Mouse (Mus musculus): ENCODE measurements around the gene Flg.

Flg gene

GRCm38 (mm10) chr3:93273223-93273622 is at the start of gene Flg:
Gene Flg, plus strand, starts transcription at chr3:93273523.
- no peak for DNase-seq (ENCODE audit: low spot score in 2 of 2)

DNA sequence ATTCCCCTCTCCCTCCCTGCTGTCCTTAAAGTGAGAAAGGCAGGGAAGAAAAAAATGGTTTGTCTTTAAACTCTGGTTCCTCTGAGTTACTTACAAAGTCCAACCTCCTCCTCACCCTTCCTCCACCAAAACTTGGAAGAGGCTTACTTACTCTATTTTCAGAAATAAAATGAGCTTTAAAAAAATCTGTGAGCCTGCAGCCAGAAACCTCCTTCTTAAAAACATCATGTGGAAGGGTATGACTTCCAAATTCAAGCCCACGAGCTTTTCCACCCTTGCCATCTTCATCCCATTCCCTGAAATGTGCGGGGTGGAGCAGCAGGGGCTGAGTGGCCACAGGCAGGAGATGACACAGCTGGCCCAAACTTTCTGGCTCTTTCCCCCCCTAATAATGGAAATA is 24.2 kb downstream of the Flg start:
- no peak for DNase-seq (ENCODE audit: low spot score in 2 of 2)

DNA sequence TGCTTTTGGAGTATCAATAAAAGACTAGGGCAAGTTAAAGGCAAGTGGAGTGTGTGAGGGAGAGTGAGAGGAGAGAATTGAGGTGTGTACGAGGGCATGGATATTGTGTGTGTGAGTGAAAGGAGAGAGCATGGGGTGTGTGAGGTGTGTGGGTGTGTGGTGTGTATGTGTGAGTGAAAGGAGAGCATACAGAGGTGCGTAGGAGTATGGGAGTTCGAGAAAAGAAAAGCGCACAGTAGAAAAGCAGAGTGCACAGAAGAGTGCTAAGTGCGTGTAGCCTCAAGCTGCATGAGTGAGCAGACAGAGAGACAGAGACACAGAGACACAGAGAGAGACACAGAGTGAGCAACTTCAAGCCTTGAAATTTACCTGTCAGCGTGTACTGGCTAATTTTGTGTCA is 26.5 kb downstream of the Flg start:
- no peak for DNase-seq (ENCODE audit: low spot score in 2 of 2)

DNA sequence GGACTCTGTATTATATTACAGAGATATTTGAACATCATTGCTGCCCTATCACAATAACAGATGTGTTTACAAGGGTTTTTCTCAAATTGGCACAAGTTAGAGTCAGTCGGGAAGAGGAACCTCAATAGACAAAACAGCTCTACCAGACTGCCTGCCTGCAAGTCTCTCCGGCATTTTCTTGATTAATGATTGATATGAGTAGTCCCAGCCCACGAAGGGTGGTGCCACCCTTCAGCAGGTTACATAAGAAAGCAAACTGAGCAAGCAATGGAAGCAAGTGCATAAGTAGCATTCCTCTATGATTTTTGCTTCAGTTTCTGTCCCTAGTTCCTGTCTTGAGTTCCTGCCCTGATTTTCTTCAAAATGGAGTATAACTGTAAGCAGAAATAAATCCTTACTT is 28.6 kb downstream of the Flg start:
- no peak for DNase-seq (ENCODE audit: low spot score in 2 of 2)

GRCm38 (mm10) chr3:93306142-93306541 is 32.8 kb downstream of the Flg start:
- DNase-seq (ENCODE audit: low spot score in 2 of 2), result no peak

- DNase-seq (ENCODE audit: low spot score in 2 of 2), result no peak
Observed at GRCm38 (mm10) chr3:93311371-93311770, 38.0 kb downstream of the Flg start.

DNA sequence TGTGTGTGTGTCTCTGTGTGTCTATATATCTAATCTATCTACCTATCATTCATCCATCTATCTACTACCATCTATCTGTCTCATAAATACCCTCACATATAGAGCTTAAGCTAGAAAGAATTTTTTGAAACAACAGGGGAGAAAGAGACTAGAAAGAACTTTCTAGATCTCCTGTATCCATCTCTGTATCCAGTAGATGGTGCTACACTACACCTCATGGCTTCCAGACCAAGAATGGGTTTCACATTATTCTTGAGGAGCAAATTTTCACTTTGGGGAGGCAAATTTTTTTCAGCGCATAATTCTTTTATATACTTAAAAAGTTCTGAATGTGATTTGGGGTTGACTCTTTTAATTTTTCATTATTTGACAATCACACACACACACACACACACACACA is 41.1 kb downstream of the Flg start:
- no peak for DNase-seq (ENCODE audit: low spot score in 2 of 2)

DNA sequence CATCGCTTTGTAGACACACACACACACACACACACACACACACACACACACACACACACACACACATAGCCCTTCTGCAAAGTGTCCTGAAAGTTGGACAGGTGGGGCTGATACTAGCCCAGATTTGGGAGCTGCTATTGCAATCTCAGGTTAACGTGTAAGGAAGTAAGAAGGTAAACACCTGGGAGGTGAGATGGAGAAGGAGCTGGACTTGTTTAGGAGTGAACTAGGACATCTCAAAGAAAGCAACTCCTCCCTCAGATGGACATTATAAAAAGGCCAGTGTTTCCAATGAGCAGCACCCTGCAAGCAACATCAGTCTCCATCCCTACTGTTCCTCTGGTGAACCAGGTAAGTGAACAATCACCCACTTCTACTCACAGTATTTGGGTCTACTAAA is 46.1 kb downstream of the Flg start, which contains the start of gene Hrnr:
Hrnr (plus strand) TSS at position 301 of the 400 bp plus-strand sequence.
- no peak for DNase-seq (ENCODE audit: low spot score in 2 of 2)

GRCm38 (mm10) chr3:93337749-93338148 is 64.4 kb downstream of the Flg start:
- no peak for DNase-seq (ENCODE audit: low spot score in 2 of 2)

DNA sequence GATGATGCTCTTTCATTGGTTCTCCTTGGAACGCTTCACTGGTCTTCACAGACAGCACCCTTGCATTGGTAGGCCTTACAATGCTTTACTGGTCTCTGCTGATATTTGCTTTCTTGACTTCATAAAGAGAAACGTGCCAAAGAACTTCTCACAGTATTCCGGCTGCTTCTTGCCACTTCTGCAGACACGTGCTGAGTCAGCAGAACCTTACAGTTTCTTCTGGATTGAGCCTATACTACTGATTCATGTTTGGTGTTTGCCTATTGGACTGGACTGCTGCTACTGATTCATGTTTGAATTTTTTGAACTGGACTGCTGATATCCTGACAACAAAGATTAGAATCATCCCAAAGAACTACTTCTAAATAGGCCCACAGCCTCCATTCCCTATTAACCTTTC is 66.7 kb downstream of the Flg start:
- DNase-seq (ENCODE audit: low spot score in 2 of 2), result no peak
